Mouse (Mus musculus) intestine, embryonic 14.5 days (tissue): ENCODE data around the gene Rrp7a. TPM values are rescaled to one million over a fixed set of nuclear protein-coding genes. Genes with fewer than 3 reads are reported as not detected.

Source experiments
- ATAC-seq: fragments of 200-750 bp; cut with Nextera tagmentation; replicated peaks from 2 replicates; pipeline ENCODE4 v1.8.0; 2017; ENCODE audit warnings: low read depth, moderate number of reproducible peaks, moderate TSS enrichment, moderate library complexity; ENCODE audit not compliant: low FRiP score, low TSS enrichment
- DNase-seq: peaks from one replicate; pipeline ENCODE4 v3.0.0-alpha.2; 2018; ENCODE audit warnings: low spot score
- H3K27ac ChIP-seq: fragments of 300-500 bp; sonication (generic); 2 replicates; pipeline ENCODE4 v1.5.1; 2014; ENCODE audit warnings: low read depth, mild to moderate bottlenecking, control low read depth
- H3K27me3 ChIP-seq: fragments of 300-500 bp; sonication (generic); replicated peaks from 2 replicates; pipeline ENCODE4 v1.6.1; 2014; ENCODE audit warnings: low read length, control low read depth; ENCODE audit not compliant: control insufficient read depth, insufficient read depth
- H3K36me3 ChIP-seq: fragments of 300-500 bp; sonication (generic); 2 replicates; pipeline ENCODE4 v1.6.1; 2014; ENCODE audit warnings: low read length, control low read depth; ENCODE audit not compliant: control insufficient read depth, insufficient read depth
- H3K4me1 ChIP-seq: fragments of 300-500 bp; sonication (generic); replicated peaks from 2 replicates; pipeline ENCODE4 v1.6.1; 2014; ENCODE audit warnings: low read length, control low read depth, mixed read lengths; ENCODE audit not compliant: control insufficient read depth, insufficient read depth
- H3K4me2 ChIP-seq: fragments of 300-500 bp; sonication (generic); 2 replicates; pipeline ENCODE4 v1.6.1; 2014; ENCODE audit warnings: low read length
- H3K4me3 ChIP-seq: fragments of 300-500 bp; sonication (generic); 2 replicates; pipeline ENCODE4 v1.5.1; 2014; ENCODE audit warnings: low read depth, low read length, control low read depth, mixed read lengths
- H3K9ac ChIP-seq: fragments of 300-500 bp; sonication (generic); 2 replicates; pipeline ENCODE4 v1.6.1; 2014; ENCODE audit warnings: mild to moderate bottlenecking, low read length
- H3K9me3 ChIP-seq: fragments of 300-500 bp; sonication (generic); 2 replicates; pipeline ENCODE4 v1.6.1; 2016; ENCODE audit warnings: low read length, control low read depth; ENCODE audit not compliant: control insufficient read depth
- WGBS: fragments of 180-500 bp; shearing (Covaris S2); extraction: QIAGEN DNeasy Blood & Tissue Kit; methylation state at CpG from one replicate; pipeline ENCODE4 v1.1.7; 2014; 5-methylcytosine and 5-hydroxymethylcytosine counted together
- polyA plus RNA-seq: library from polyadenylated mRNA; unstranded; fragments of >200 nt; fragmentation: Nextera tagmentation; extraction: Ambion mirVana; gene quantifications from 2 replicates; pipeline ENCODE4 v1.2.1, GENCODE M21; 2014

The Rrp7a gene
- polyA plus RNA-seq, 1 experiment from 2014 or later: 60.7 TPM

- Histone ChIP-seq H3K4me3 (no peak overlapping the region), H3K4me1 (peaks cover 4% of the 10 kb centered on the region; the same call in 1 of the 2 replicates), H3K9me3 (no peaks in the 10 kb centered on the region), H3K36me3 (peaks cover 21% of the 10 kb centered on the region), H3K9ac (no peak overlapping the region), H3K4me2 (no peak overlapping the region), H3K27me3 (no peaks in the 10 kb centered on the region), H3K27ac (no peak overlapping the region)
- no peak for DNase-seq
- WGBS: 77% methylated on average over 7 of the region's 7 CpGs
- no peak for ATAC-seq
These were observed 10.7 kb downstream of the Rrp7a start for GRCm38 (mm10) chr15:83111874-83112273.

GRCm38 (mm10) chr15:83111290-83111689 is 11.3 kb downstream of the Rrp7a start:
- H3K36me3 ChIP-seq: peaks cover 15% of the 10 kb centered on the region
- ATAC-seq (no peak), DNase-seq (no peak)
- no peak overlapping the region for H3K27ac ChIP-seq
- WGBS: 38% methylated on average over 6 of the region's 6 CpGs
- H3K4me2 ChIP-seq: no peak overlapping the region
- H3K9me3 ChIP-seq: no peaks in the 10 kb centered on the region
- no peak overlapping the region for H3K9ac ChIP-seq
- H3K4me1 ChIP-seq: peaks cover 4% of the 10 kb centered on the region; the same call in 1 of the 2 replicates
- H3K27me3 ChIP-seq: no peaks in the 10 kb centered on the region
- no peak overlapping the region for H3K4me3 ChIP-seq

GRCm38 (mm10) chr15:83107814-83108213 is 14.8 kb downstream of the Rrp7a start:
- WGBS: 74% methylated on average over 6 of the region's 6 CpGs
- Histone ChIP-seq H3K4me3 (no peak overlapping the region), H3K4me2 (no peak overlapping the region), H3K9ac (no peak overlapping the region), H3K9me3 (no peaks in the 10 kb centered on the region), H3K4me1 (no peaks in the 10 kb centered on the region), H3K36me3 (no peaks in the 10 kb centered on the region), H3K27me3 (no peaks in the 10 kb centered on the region), H3K27ac (no peak overlapping the region)
- DNase-seq (no peak), ATAC-seq (no peak)

GRCm38 (mm10) chr15:83106426-83106825 is 16.2 kb downstream of the Rrp7a start:
- no peaks in the 10 kb centered on the region for H3K27me3 ChIP-seq
- H3K9me3 ChIP-seq: no peaks in the 10 kb centered on the region
- no peak overlapping the region for H3K9ac ChIP-seq
- no peaks in the 10 kb centered on the region for H3K4me1 ChIP-seq
- no peak overlapping the region for H3K4me3 ChIP-seq
- 64% methylated on average over 6 of the region's 6 CpGs for WGBS
- no peaks in the 10 kb centered on the region for H3K36me3 ChIP-seq
- DNase-seq (no peak), ATAC-seq (no peak)
- no peak overlapping the region for H3K4me2 ChIP-seq
- no peak overlapping the region for H3K27ac ChIP-seq

- ATAC-seq: no peak
- WGBS: 72% methylated on average over 1 of the region's 1 CpGs
- no peak for DNase-seq
- Histone ChIP-seq H3K27ac (no peak overlapping the region), H3K4me3 (no peak overlapping the region), H3K4me1 (peaks cover 8% of the 10 kb centered on the region; the same call in 1 of the 2 replicates), H3K9me3 (no peaks in the 10 kb centered on the region), H3K4me2 (no peak overlapping the region), H3K9ac (no peak overlapping the region), H3K27me3 (no peaks in the 10 kb centered on the region), H3K36me3 (no peaks in the 10 kb centered on the region)
These were observed 19.5 kb downstream of the Rrp7a start for GRCm38 (mm10) chr15:83103111-83103510.

GRCm38 (mm10) chr15:83100332-83100662 is 22.3 kb downstream of the Rrp7a start:
- 1% methylated on average over 8 of the region's 8 CpGs for WGBS
- 0 out of 2 replicates have a peak overlapping the region, but pooled peaks have one; percentile 67 for H3K27ac ChIP-seq

GRCm38 (mm10) chr15:83099533-83100331 is 22.9 kb downstream of the Rrp7a start:
- Histone ChIP-seq H3K4me2 (peak overlapping the region; percentile 83), H3K27ac (0 out of 2 replicates have a peak overlapping the region, but pooled peaks have one; percentile 67), H3K9me3 (no peaks in the 10 kb centered on the region), H3K4me1 (peaks cover 8% of the 10 kb centered on the region; the same call in 1 of the 2 replicates), H3K27me3 (no peaks in the 10 kb centered on the region), H3K4me3 (peak overlapping the region; percentile 51), H3K36me3 (no peaks in the 10 kb centered on the region), H3K9ac (peak overlapping the region; percentile 62)
- 4% methylated on average over 31 of the region's 31 CpGs for WGBS
- ATAC-seq (peak; percentile 93), DNase-seq (peak; percentile 95)

More at GRCm38 (mm10) chr15:83100332-83100662, 22.3 kb downstream of the Rrp7a start:
- Histone ChIP-seq H3K4me2 (peak overlapping the region; percentile 83), H3K27me3 (no peaks in the 10 kb centered on the region), H3K9ac (peak overlapping the region; percentile 62), H3K4me3 (peak overlapping the region; percentile 51), H3K4me1 (peaks cover 8% of the 10 kb centered on the region; the same call in 1 of the 2 replicates), H3K36me3 (no peaks in the 10 kb centered on the region), H3K9me3 (no peaks in the 10 kb centered on the region)
- DNase-seq: no peak
- ATAC-seq: peak; percentile 55

GRCm38 (mm10) chr15:83095950-83096349 is 26.7 kb downstream of the Rrp7a start:
- no peak for DNase-seq
- 45% methylated on average over 2 of the region's 2 CpGs for WGBS
- Histone ChIP-seq H3K27ac (no peak overlapping the region), H3K36me3 (no peaks in the 10 kb centered on the region), H3K9ac (no peak overlapping the region), H3K4me1 (peaks cover 8% of the 10 kb centered on the region; the same call in 1 of the 2 replicates), H3K4me2 (no peak overlapping the region), H3K9me3 (no peaks in the 10 kb centered on the region), H3K27me3 (no peaks in the 10 kb centered on the region), H3K4me3 (no peak overlapping the region)
- no peak for ATAC-seq

- DNase-seq (no peak), ATAC-seq (no peak)
- WGBS: 88% methylated on average over 2 of the region's 2 CpGs
- no peak overlapping the region for H3K4me2 ChIP-seq
- peaks cover 8% of the 10 kb centered on the region; the same call in 1 of the 2 replicates for H3K4me1 ChIP-seq
- no peak overlapping the region for H3K4me3 ChIP-seq
- H3K9ac ChIP-seq: no peak overlapping the region
- no peak overlapping the region for H3K27ac ChIP-seq
- H3K9me3 ChIP-seq: no peaks in the 10 kb centered on the region
- H3K36me3 ChIP-seq: no peaks in the 10 kb centered on the region
- H3K27me3 ChIP-seq: 0 out of 2 replicates have a peak, but pooled peaks cover 7% of the 10 kb centered on the region
These were observed 28.9 kb downstream of the Rrp7a start for GRCm38 (mm10) chr15:83093687-83094086.
